Mouse (Mus musculus) hindbrain, postnatal 0 days (tissue): Measurements from ENCODE around the gene Lmo4. TPM values are rescaled to one million over a fixed set of nuclear protein-coding genes. Genes with fewer than 3 reads are reported as not detected.

Experiments
- ATAC-seq: fragments of 200-750 bp; cut with Nextera tagmentation; 2 replicates; pipeline ENCODE4 v1.8.0; 2017; ENCODE audit warnings: mild to moderate bottlenecking, moderate TSS enrichment, moderate library complexity
- DNase-seq: peaks from one replicate; pipeline ENCODE4 v3.0.0-alpha.2; 2015; ENCODE audit warnings: low spot score
- H3K27ac ChIP-seq: fragments of 300-500 bp; sonication (generic); 2 replicates; pipeline ENCODE4 v1.5.1; 2014; ENCODE audit warnings: mild to moderate bottlenecking
- H3K27me3 ChIP-seq: fragments of 300-500 bp; sonication (generic); 2 replicates; pipeline ENCODE4 v1.6.1; 2014; ENCODE audit warnings: low read length, mixed read lengths; ENCODE audit not compliant: insufficient read depth
- H3K36me3 ChIP-seq: fragments of 300-500 bp; sonication (generic); 2 replicates; pipeline ENCODE4 v1.6.1; 2014; ENCODE audit warnings: low read length, mixed read lengths; ENCODE audit not compliant: insufficient read depth
- H3K4me1 ChIP-seq: fragments of 300-500 bp; sonication (generic); 2 replicates; pipeline ENCODE4 v1.6.1; 2014; ENCODE audit warnings: antibody characterized with exemption, low read length, mixed read lengths; ENCODE audit not compliant: insufficient read depth
- H3K4me2 ChIP-seq: fragments of 300-500 bp; sonication (generic); 2 replicates; pipeline ENCODE4 v1.6.1; 2014; ENCODE audit warnings: low read depth, mild to moderate bottlenecking, low read length, moderate library complexity, mixed read lengths
- H3K4me3 ChIP-seq: fragments of 300-500 bp; sonication (generic); 2 replicates; pipeline ENCODE4 v1.5.1; 2014; ENCODE audit warnings: low read length
- H3K9ac ChIP-seq: fragments of 300-500 bp; sonication (generic); replicated peaks from 2 replicates; pipeline ENCODE4 v1.6.1; 2014; ENCODE audit warnings: mild to moderate bottlenecking, low read length, moderate library complexity, mixed read lengths
- H3K9me3 ChIP-seq: fragments of 300-500 bp; sonication (generic); 2 replicates; pipeline ENCODE4 v1.6.1; 2016; ENCODE audit warnings: low read length, mixed read lengths
- CTCF ChIP-seq: IDR thresholded peaks from 2 replicates; pipeline ENCODE4 v1.5.1; 2016; ENCODE audit warnings: antibody characterized with exemption, control low read depth, low read depth
- WGBS: fragments of 180-500 bp; shearing (Covaris S2); extraction: QIAGEN DNeasy Blood & Tissue Kit; methylation state at CpG from one replicate; pipeline ENCODE4 v1.1.7; 2014; 5-methylcytosine and 5-hydroxymethylcytosine counted together
- polyA plus RNA-seq: library from polyadenylated mRNA; unstranded; fragments of >200 nt; fragmentation: Nextera tagmentation; extraction: Ambion mirVana; gene quantifications from 2 replicates; pipeline ENCODE4 v1.2.1, GENCODE M21; 2015
- total RNA-seq: library from RNA; depleted of rRNA; stranded (reverse); fragments of >200 nt; gene quantifications from 2 replicates; pipeline ENCODE4 v1.2.3, GENCODE M21; 2014

The Lmo4 gene
- total and polyA plus RNA-seq, 2 experiments from 2014 or later = 113 to 173 TPM

DNA sequence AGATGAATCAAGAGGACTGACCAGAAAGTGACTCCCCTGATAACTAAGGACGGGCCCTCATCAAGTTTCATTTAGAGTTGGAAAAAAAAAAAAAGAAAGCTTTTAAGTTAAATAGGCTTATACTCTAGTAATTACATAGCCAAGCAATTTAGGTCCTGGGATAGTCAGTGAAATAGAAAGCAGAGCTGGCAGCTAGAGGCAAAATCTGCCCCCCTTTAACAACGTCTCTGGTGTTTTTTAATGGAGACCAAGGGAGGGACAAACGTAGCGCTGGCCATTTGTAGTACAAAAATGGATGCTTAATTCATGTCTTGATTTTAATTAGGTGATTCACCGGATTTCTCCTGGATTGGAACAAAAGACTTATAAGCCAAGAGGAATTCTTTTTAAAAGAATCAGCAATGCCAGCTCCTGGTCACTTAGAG is 1.0 kb downstream of the Lmo4 start:
- Histone ChIP-seq H3K27ac (peak overlapping the region; percentile 95), H3K4me1 (no peaks in the 10 kb centered on the region), H3K9ac (peak overlapping the region; percentile 68), H3K36me3 (no peaks in the 10 kb centered on the region), H3K4me2 (peak overlapping the region; percentile 62), H3K9me3 (no peaks in the 10 kb centered on the region), H3K27me3 (no peaks in the 10 kb centered on the region), H3K4me3 (peak overlapping the region; percentile 68)
- peak; percentile 41 for DNase-seq
- under 1% methylated on average over 5 of the region's 5 CpGs for WGBS
- TF ChIP-seq CTCF = no peak
- no peak for ATAC-seq

DNA sequence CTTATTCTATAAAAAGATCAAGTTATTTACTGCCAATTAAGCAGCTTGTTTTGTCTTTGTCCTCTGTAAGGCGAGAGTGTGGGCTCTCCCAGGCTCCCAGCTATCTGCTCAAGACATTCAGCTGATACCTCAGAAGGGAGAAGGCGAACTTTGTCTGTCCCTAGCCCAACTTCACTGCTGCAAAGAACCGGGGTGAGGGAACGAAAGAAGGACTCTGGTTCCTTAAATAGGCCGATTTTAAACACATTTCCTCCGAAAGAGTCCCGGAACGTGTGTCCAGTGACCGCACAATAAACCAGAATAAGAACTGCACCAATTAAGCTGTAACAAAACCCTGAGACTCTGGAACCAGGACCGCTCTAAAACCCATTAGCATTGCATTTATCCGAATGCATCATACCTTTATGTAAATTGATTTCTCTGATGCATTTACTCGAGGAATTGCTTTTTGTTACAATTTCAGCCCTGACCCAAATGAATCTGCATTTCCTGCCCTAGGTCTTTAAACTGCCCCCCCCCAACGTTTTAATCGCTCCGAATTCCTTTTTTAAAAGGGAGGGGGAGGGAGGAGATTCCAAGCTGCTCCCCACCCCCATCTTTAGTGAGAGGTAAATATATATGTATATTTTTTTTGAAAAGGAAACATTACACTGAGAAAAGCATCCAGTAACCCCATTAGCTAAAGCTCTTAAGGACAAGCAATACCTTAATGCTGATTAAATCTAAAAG is 1.6 kb downstream of the Lmo4 start:
- Histone ChIP-seq H3K9me3 (no peaks in the 10 kb centered on the region), H3K27ac (peak overlapping the region; percentile 95), H3K4me2 (peak overlapping the region; percentile 62), H3K4me3 (peak overlapping the region; percentile 68), H3K36me3 (no peaks in the 10 kb centered on the region), H3K9ac (peak overlapping the region; percentile 68), H3K27me3 (no peaks in the 10 kb centered on the region), H3K4me1 (no peaks in the 10 kb centered on the region)
- WGBS = 0% methylated on average over 15 of the region's 15 CpGs
- no peak for TF ChIP-seq CTCF
- peak; percentile 30 for DNase-seq
- ATAC-seq = no peak

DNA sequence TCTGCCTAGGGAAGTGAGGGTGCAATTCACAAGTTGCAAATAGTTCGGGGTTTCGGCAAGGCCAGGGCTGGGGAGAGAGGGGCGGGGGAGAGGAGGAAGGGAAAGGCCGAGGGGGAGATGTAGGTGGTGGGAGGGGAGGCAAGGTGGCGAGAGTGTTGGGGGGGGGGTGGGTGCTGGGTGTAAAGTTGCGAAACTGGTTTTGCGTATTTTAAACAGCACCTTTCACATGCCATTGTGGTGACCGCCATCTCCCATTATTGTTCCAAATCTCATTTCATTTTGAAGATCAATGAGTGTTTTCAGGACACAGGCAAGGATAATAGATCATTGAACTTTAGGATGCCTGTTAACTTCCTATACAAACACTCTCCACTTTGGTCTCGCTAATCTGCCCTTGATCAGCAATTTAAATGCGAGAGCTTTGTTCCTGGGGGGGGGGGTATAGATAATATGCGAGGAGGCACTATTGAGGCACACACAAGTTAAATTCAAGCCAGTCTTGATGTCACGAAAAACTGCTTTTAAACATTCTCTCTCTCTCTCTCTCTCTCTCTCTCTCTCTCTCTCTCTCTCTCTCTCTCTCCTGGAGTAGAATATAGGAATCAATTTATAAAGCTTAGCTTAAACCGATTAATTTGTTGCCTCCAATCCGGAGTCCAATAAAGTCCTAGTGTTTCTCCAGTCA is 2.3 kb downstream of the Lmo4 start:
- WGBS = 1% methylated on average over 14 of the region's 14 CpGs
- DNase-seq (no peak), ATAC-seq (no peak)
- Histone ChIP-seq H3K9me3 (no peaks in the 10 kb centered on the region), H3K27me3 (no peaks in the 10 kb centered on the region), H3K9ac (peak overlapping the region; percentile 68), H3K4me3 (peak overlapping the region; percentile 68), H3K36me3 (no peaks in the 10 kb centered on the region), H3K4me1 (no peaks in the 10 kb centered on the region), H3K4me2 (peak overlapping the region; percentile 62), H3K27ac (peak overlapping the region; percentile 95)
- TF ChIP-seq CTCF = no peak

DNA sequence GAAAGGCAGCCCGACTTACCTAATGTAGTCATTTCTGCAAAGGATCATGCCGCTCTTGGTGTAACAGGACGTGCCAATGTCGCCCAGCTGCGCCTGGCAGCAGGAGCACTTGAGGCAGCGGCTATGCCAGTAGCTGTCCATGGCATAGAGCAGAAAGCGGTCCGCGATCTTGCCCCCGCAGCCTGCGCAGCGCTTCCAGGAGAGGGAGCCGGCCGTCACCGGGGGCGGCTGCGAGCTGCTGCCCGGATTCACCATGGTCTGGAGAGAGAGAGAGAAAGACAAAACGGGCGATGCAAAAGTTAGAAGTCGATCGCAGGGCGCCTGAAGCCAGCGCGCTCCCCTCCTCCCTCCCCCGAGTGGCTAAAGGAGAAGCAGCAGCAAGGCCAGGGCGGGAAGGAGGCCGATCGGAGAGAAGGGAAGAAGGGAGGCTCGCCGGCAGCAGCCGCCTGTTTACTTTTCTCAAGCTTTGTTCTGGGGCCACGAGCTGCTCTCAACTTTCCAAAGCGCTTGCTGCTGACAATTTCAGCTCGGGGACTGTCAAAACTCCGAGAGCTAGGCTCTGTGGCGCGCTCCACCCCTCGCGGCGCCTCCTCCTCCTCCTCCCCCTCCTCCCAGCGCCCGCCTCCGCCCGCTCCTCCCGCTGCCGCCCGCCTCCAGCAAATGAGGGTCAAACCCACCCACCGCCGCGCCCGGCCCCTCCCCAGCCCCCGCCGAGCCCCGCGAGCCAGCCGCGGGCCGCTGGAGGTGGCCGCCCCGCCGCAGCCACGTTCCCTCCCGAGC is 3.0 kb downstream of the Lmo4 start:
- WGBS = under 1% methylated on average over 60 of the region's 64 CpGs
- no peaks in the 10 kb centered on the region for H3K4me1 ChIP-seq
- peak; percentile 81 for DNase-seq
- H3K9ac ChIP-seq = peak overlapping the region; percentile 68
- ATAC-seq = peak; percentile 22; the same call in 1 of the 2 replicates
- no peaks in the 10 kb centered on the region for H3K36me3 ChIP-seq
- no peaks in the 10 kb centered on the region for H3K9me3 ChIP-seq
- no peaks in the 10 kb centered on the region for H3K27me3 ChIP-seq
- H3K27ac ChIP-seq = peak overlapping the region; percentile 95
- H3K4me2 ChIP-seq = peak overlapping the region; percentile 62
- peak overlapping the region; percentile 68 for H3K4me3 ChIP-seq
- peak; percentile 48 for TF ChIP-seq CTCF

DNA sequence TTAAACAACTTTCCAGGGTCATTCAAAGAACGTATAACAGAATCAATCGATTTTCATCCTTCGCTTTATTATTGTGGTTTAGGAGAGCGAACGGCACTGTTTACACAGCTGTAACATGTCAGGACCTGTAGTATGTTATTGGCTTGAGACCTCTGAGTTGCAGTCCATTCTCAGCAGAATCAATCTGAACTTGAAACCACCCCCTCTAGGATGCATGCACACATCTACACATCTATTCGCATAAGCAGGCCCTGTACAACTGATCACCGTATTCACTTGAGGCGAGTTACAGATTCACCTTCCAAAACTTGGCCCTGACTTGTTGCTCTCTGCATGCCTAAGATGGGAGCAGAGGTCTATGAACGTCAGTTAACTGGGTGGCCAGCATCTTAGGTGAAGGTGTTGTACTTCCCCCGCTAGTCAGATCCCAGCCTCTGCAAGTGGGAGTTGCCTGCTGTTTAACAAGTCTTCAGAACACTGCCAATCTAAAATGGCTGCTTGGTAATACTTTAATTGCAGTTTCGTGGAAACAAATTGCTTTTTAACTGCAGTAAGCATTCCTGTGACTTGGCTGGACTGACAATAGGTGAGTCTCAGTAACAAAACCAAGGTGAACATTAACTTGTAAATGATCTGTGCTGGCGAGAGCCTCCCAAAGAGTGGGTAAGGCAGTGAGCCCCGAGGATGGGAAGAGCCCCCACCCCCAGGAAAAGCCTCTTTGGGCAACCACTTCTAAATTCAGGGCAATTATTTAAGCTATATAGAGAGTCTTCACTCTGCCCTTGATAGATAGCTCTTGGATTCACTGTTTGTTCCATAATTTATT is 19.5 kb downstream of the Lmo4 start:
- Histone ChIP-seq H3K4me2 (no peak overlapping the region), H3K27ac (no peak overlapping the region), H3K9me3 (no peaks in the 10 kb centered on the region), H3K4me1 (no peaks in the 10 kb centered on the region), H3K27me3 (no peaks in the 10 kb centered on the region), H3K4me3 (no peak overlapping the region), H3K9ac (no peak overlapping the region), H3K36me3 (peaks cover 13% of the 10 kb centered on the region; the same call in 1 of the 2 replicates)
- TF ChIP-seq CTCF = no peak
- ATAC-seq (no peak), DNase-seq (no peak)
- 79% methylated on average over 13 of the region's 13 CpGs for WGBS

DNA sequence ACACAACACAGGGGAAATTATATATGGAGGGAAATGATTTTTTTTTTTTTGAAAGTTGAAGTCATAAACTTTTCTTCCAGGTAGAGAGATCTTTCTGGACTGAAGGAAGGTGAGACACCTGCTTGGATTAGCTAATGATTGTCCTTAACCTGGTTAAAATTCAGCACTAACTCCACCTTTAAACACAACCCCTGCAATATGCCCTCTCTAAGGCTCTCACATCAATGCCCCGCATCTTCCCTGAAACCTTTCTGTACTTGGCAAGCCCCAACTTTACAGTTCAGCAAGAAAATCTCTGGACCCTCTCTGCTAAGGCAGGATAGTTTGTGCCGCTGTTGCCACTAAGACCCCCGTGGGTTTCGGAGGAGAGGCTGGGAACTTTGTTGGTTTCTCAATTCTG is 20.1 kb downstream of the Lmo4 start:
- no peak overlapping the region for H3K4me3 ChIP-seq
- H3K36me3 ChIP-seq = peaks cover 13% of the 10 kb centered on the region; the same call in 1 of the 2 replicates
- no peaks in the 10 kb centered on the region for H3K27me3 ChIP-seq
- H3K9me3 ChIP-seq = no peaks in the 10 kb centered on the region
- WGBS = 86% methylated on average over 4 of the region's 4 CpGs
- no peak overlapping the region for H3K9ac ChIP-seq
- ATAC-seq (no peak), DNase-seq (no peak)
- no peak overlapping the region for H3K4me2 ChIP-seq
- H3K27ac ChIP-seq = no peak overlapping the region
- TF ChIP-seq CTCF = no peak
- no peaks in the 10 kb centered on the region for H3K4me1 ChIP-seq
